Mouse (Mus musculus) thymus, postnatal 0 days (tissue): Measurements from ENCODE around the gene Gak. TPM values are rescaled to one million over a fixed set of nuclear protein-coding genes. Genes with fewer than 3 reads are reported as not detected.

Experiments used
- DNase-seq: peaks from one replicate; pipeline ENCODE4 v3.0.0-alpha.2; 2015; ENCODE audit warnings: low spot score
- polyA plus RNA-seq: library from polyadenylated mRNA; unstranded; fragments of >200 nt; fragmentation: Nextera tagmentation; extraction: Ambion mirVana; gene quantifications from 2 replicates; pipeline ENCODE4 v1.2.1, GENCODE M21; 2015

The Gak gene
- polyA plus RNA-seq, 1 experiment from 2014 or later = 44.6 TPM

DNA sequence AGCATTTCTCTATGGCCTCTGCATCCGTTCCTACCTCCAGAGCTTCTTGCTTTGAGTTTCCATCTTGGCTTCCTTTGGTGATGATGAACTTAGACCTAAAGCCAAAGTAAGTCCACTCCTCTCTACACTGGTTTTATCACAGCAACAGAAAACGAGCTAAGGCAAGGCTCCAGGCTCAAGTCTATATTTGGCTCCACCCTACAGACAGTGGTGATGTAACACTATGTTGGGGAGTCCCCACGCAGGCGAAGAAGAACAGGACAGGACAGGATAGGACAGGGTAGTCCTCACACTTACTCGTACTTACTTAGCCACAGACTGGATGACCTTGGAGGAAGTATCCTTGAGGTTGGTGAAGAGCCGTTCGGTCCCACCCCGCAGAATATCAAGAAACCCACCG lies 27.0 kb downstream of the Gak start:
- no peak for DNase-seq

- no peak for DNase-seq
Observed at GRCm38 (mm10) chr5:108599923-108600322, 29.6 kb downstream of the Gak start.

DNA sequence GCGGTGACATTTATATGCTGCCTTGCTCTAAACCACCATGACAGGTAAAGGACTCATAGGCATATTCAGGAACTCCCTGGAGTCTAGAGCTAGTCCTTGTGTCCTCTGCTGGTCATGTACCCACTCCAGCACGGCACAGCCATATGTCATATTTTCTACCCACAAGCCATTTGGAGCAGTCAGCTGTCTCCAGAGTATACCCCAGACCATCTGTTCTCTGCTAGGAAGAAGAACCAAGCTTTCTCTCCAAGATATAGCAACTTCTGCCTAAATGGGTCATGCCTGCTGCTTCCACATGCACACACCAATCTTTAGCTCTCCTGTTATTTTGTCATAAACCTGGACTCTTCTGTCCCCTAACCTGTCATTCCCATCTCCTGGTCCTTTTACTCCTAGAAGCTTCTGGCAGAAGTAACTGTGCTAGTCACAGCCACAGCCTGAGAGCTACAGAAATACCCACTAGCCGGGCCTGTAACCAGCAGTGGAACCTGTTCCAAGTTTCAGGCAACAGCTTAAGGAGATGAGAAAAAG lies 48.1 kb downstream of the Gak start:
- no peak for DNase-seq

DNA sequence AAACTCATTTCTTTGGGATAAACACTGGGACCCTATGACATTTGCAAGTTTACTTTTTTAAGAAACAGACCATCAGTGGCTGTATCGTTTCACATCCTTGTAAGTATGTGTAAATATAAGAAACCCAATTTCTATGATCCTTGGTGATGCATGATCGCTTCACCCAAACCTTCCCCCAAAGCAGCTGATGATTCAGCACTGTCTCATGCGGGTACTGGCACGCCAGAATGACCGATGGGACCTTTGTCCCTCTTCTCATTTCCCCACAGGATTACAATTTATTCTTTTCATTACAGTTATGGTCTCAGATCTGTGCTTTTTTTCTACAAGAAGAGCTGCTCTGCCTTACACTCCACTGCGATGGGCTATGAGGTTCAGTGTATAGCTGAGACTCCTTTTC lies 56.5 kb downstream of the Gak start:
- DNase-seq = no peak

GRCm38 (mm10) chr5:108570991-108571390 lies 58.6 kb downstream of the Gak start:
- DNase-seq = no peak

DNA sequence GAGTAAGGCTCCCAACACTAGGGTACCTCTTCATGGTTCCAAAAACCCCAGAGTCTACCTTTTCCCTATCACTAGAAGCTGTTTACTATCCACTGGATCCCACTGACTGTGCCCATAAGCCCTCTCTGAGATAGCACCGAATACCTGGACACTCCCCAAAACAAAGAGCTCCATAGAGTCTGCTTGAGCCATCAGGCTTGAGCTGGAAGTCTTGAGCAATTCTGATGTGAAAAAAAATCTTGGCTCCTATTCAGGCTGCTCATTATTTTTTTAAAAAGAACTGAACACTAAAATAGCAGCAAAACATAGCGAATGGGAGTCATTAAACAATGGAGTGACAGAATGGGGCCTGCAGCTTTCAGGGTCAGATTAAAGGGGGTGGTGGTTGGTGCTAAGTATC lies 62.5 kb downstream of the Gak start:
- no peak for DNase-seq

DNA sequence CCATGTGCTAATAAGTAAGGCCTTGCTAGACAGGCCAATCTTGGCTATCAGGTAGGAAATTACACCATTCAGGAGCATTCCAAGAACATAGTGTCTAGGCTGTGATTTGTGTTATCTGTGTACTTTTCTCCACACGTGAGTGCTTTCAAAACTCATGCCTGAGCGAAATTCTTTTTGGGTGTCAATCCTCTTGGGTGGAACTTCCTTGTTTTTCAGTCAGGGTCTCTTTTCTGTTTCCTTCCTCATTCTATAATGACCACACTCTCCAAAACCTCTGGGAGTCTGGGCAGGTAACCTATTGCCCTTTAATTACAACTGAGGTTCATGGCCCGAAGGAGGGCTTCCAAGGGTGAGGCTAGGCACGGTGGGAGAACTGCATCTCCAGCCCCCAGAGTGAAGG lies 63.0 kb downstream of the Gak start:
- no peak for DNase-seq

DNA sequence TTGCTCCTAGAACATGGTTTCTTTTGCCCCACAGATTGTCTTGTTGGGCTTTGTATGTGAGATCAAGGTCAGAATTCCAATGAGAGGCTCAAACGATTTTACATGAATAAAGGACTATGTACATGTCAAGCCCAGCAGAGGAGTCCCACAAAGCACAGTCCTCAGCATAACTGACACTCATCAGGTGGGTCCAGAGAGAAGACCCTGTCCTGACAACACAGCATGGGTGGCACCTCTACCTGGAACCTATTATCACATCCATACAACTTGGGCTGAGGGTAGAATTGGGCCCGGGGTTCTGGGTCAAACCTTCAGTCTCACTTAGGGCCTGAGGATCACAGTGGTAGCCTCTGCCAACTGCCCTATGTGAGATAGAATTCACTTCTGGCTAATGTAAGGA lies 64.2 kb downstream of the Gak start:
- DNase-seq = no peak

- DNase-seq = no peak
Observed at GRCm38 (mm10) chr5:108564346-108564745, 65.2 kb downstream of the Gak start.

GRCm38 (mm10) chr5:108562483-108562882 lies 67.1 kb downstream of the Gak start:
- DNase-seq = no peak

DNA sequence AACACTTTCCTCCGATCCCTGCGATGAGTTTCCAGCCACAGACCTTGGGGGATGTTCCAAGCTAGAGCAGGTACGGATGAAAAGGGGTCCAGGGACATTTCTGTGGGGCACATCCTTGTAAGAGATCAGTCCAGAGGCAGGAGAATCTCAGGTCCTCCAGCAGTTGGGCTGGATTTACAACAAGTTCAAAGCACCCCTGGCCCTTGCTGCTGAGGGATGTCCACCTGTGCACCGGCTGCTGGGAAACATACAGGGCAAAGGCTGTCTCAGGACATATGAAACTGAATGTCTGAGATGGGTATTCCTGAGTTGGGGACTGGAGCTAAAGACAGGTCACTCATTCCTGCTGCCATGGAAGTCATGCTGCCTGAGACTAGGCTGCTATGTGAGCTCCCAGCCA lies 72.6 kb downstream of the Gak start:
- DNase-seq = no peak

DNA sequence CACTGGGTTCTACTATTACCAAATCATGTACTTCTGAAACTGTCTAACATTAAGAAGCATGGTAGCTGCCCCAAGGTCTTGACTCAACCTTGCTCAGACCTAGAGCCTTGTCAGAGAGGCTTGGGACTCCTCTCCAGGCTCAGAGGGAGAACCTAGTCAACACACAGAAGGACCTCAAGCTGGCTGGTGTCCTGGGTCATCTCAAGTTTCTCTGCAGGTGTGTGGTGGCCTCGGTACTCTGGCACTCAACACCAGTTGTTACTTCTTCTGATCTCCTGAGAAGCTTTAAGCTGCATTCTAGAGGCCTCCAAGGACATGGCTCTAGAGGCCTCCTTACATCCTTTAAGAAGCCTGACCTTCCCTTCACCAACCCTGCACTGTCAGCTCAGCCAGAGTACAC lies 75.5 kb downstream of the Gak start:
- no peak for DNase-seq

DNA sequence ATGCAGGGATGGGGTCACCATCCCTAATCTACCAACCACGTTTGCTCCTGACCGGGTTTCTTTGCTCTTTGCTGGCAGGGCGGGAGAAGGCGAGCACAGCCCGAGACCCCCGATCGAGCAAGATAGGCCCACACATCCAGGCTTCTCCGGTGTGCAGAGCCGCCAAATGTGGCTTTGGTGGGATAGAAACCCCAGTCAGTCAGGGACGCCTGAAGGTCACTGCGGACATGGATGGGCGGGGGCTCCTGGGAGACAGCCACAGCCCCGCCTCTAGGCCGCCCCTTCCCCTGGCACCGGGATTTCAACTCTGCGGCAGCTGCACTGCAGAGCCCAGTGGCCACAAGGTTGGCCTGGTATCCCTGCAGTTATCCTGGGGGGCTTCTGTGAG lies 79.4 kb downstream of the Gak start:
- no peak for DNase-seq

DNA sequence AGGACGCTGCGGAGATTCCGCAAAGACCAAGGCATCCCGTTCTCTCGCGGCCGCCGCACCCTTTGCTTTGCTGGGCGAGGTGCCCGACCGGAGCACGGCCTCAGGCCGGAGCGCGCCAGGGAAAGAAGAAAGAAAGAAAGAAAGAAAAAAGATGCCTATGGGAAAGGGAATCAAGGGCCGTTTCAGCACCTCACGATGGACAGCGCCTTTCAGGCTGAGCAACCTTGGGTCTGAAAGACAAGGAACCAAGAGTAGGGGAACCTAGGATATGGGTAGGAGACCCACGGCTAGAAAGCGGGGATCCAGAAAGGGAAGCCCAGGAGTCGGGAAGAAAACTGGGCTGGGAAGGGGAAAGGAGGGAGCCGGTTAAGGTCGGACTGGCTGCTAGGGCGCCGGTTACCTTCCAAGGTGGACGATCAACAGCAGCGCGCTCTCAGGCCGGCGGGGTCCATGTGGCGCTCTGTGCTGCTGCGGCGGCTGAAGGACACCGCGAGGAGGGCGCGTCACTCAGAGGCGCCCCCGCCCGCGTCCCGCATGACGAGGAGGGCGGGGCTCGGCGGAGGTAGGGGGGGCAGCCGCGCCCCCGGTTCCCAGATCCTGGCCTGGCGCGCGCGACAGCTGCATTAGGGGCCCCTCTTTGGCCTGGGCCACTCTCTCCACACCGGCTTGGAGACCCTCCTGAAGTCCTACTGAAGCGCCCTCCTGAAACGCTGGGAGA lies 79.9 kb downstream of the Gak start, which contains the start of gene Cplx1:
Gene Cplx1 (minus strand): TSS at position 536 of the 718 bp plus-strand sequence.
- peak; percentile 13 for DNase-seq

DNA sequence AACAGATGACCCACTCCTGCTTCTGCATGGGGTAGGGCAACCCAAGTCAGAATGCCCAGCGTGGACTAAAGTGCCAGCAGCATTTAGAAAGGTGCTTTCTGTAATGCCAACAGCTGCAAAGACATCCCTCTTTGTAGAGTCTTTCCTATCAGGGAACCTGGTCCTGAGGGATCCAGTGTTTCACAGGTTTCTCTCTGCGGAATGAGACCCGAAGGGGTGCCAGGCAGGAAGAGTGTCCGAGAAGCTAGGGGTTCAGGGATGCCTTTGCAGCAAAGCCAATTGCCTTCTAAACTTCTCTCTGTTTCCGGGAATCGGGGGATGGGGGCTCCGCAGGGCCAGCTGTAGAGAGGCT lies 80.4 kb downstream of the Gak start:
- no peak for DNase-seq

GRCm38 (mm10) chr5:108547636-108548035 lies 81.9 kb downstream of the Gak start:
- DNase-seq = no peak

GRCm38 (mm10) chr5:108543516-108544291 lies 85.9 kb downstream of the Gak start:
- DNase-seq = no peak

DNA sequence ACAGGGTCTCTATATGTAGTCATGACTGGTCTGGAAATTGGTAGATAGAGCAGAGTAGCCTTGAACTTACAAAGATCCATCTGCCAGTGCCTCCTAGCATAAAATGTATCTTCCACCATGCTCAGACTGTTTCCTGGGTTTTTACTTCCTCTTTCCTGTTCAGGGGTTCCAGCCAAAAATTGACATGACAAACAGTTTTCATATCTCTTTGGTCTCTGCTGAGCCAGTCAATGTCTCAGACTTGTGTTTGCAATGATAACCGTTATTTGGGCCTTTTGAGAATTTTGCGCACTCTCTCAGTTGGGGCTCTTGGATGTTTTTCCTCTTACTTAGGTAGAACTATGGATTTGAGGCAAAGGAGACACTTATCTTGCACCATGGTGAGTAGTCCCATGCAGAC lies 95.4 kb downstream of the Gak start:
- DNase-seq = no peak

GRCm38 (mm10) chr5:108522597-108522996 lies 107.0 kb downstream of the Gak start:
- no peak for DNase-seq

DNA sequence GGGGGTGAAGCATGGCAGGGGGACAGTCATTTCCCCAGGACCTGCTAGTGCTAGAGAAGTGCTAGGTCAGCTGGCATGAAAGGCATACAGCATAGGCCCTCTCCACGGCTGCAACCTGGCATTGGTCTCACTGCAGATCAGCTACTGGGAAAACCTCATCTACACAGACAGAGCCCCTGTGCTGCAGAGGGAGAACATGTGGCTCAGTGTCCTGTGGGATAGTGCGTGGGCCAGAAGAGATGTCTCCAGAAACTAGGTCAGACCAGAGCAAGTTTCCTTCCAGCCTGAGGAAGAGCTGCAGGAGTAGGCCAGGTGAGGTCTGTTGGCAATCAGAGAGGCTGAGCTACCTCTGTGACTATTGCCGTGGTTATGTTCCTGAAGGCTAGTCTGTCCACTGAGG lies 107.7 kb downstream of the Gak start:
- no peak for DNase-seq

- no peak for DNase-seq
Observed at GRCm38 (mm10) chr5:108521016-108521415, 108.5 kb downstream of the Gak start.

DNA sequence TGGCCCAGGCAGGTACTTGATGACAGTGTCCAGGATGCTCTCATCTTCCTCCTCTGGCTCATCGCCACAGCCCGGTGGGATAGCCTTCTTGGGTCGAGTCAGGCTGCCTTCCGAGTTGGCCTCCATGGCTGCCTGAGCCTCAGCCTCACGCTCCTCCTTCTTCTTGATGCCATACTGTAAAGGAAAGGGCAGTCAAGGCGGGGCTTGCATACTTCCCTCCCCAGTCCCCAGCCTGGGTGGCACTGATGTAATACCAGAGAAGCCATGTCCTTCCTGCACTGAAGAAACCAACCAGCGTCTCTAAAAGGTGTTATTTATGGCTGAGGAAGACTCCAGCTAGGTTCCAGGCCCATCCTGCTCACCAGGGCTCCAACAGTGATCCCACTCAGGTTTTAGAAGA lies 109.4 kb downstream of the Gak start:
- no peak for DNase-seq
